Mouse (Mus musculus): ENCODE results near the gene Lif. TPM values are rescaled to one million over a fixed set of nuclear protein-coding genes. Genes with fewer than 3 reads are reported as not detected.

Gene Lif
- polyA plus RNA-seq (2017; shearing (Covaris generic)): 3.1 TPM

GRCm38 (mm10) chr11:4256846-4257607 lies at the start of gene Lif:
Gene Lif (plus strand): TSS chr11:4257557.

GRCm38 (mm10) chr11:4217914-4218629 lies 39.3 kb upstream of the Lif start, which contains the start of gene Castor1:
Gene Castor1 (plus strand): TSS chr11:4218225.

GRCm38 (mm10) chr11:4235665-4236545 lies 21.5 kb upstream of the Lif start, which contains the start of gene Osm:
Gene Osm (plus strand): TSS chr11:4236420.

Other genes with a start within 250 kb of the Lif start
- 0.11 TPM for gene Sec14l4, start 226.1 kb upstream of the Lif start, polyA plus RNA-seq (2017; shearing (Covaris generic))
- gene Sec14l3, start 192.7 kb upstream of the Lif start, polyA plus RNA-seq (2017; shearing (Covaris generic)): 0.62 TPM
- 0.63 TPM for gene Mtfp1, start 162.1 kb upstream of the Lif start, polyA plus RNA-seq (2017; shearing (Covaris generic))
- 0.62 TPM for gene Sec14l2, start 134.1 kb upstream of the Lif start, polyA plus RNA-seq (2017; shearing (Covaris generic))
- 27.5 TPM for gene Rnf215, start 122.4 kb upstream of the Lif start, polyA plus RNA-seq (2017; shearing (Covaris generic))
- 7.3 TPM for gene Ccdc157, start 97.3 kb upstream of the Lif start, polyA plus RNA-seq (2017; shearing (Covaris generic))
- gene Sf3a1, start 97.2 kb upstream of the Lif start, polyA plus RNA-seq (2017; shearing (Covaris generic)): 38.1 TPM
- gene Tbc1d10a, start 70.8 kb upstream of the Lif start, polyA plus RNA-seq (2017; shearing (Covaris generic)): 93.1 TPM
- gene Castor1, start 39.3 kb upstream of the Lif start, polyA plus RNA-seq (2017; shearing (Covaris generic)): 25.3 TPM
- 7.5 TPM for gene Osm, start 21.1 kb upstream of the Lif start, polyA plus RNA-seq (2017; shearing (Covaris generic))
- not detected for gene Hormad2, start 183.5 kb downstream of the Lif start, polyA plus RNA-seq (2017; shearing (Covaris generic))